Mouse (Mus musculus) hindbrain, embryonic 13.5 days (tissue): ENCODE measurements around the gene Scyl2. TPM values are rescaled to one million over a fixed set of nuclear protein-coding genes. Genes with fewer than 3 reads are reported as not detected.

Experiments used
- polyA plus RNA-seq: library from polyadenylated mRNA; unstranded; fragments of >200 nt; fragmentation: Nextera tagmentation; extraction: Ambion mirVana; gene quantifications from 2 replicates; pipeline ENCODE4 v1.2.1, GENCODE M21; 2015

Scyl2 gene
- polyA plus RNA-seq, 1 experiment from 2014 or later, result 9.7 TPM

Other genes starting within 250 kb of the Scyl2 start
- 7.1 and 7.8 TPM in 2 replicates for gene Gas2l3, start 242.3 kb downstream of the Scyl2 start, polyA plus RNA-seq
- gene Nr1h4, start 152.7 kb downstream of the Scyl2 start, polyA plus RNA-seq, result not detected in 2 replicates
- 1.9 and 3.7 TPM in 2 replicates for gene Slc17a8, start 65.0 kb downstream of the Scyl2 start, polyA plus RNA-seq
- gene Actr6, start 46.0 kb upstream of the Scyl2 start, polyA plus RNA-seq, result 57.2 and 58.0 TPM in 2 replicates
- 31.1 and 34.9 TPM in 2 replicates for gene Uhrf1bp1l, start 58.7 kb upstream of the Scyl2 start, polyA plus RNA-seq
- gene Anks1b, start 187.2 kb upstream of the Scyl2 start, polyA plus RNA-seq, result 52.2 and 55.0 TPM in 2 replicates